Mouse (Mus musculus): ENCODE measurements around the gene Gm16503.
"Not testable (repeated sequence)": the region's sequence is repeated elsewhere in the genome, so short reads cannot be mapped to it uniquely, and the experiment has no call there.

DNA sequence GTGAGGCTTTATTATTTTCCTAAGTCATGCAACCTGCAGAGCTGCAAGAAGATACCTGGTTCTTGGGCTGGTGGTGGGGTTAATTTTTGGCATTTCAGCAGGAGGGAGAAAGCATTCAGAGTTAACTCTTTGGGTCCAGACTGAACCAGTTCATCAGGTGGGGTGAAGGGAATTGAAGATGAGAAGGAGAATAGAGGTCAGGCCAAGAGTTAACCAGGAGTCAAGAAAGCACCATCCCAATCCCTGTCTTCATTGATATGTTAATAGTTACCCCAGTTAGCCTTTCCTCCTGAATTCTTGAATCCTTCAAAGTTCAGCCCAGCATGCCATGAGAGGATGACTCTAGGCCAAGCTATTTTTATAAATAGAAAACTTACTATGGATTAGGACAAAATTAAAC lies 18.0 kb downstream of the Gm16503 start:
- not testable (repeated sequence) for TF ChIP-seq CTCF (IDR thresholded peaks at IDR 0.05; ENCODE audit: low read depth, low read length); POLR2A (IDR thresholded peaks at IDR 0.05; ENCODE audit: insufficient read depth, low read length); EP300 (IDR thresholded peaks at IDR 0.05; ENCODE audit: insufficient read depth, low read depth, low read length)

Measured in ES-Bruce4 (cell line).